ENCODE assay signal across 13 mouse cellular contexts in the genomic region with DNA sequence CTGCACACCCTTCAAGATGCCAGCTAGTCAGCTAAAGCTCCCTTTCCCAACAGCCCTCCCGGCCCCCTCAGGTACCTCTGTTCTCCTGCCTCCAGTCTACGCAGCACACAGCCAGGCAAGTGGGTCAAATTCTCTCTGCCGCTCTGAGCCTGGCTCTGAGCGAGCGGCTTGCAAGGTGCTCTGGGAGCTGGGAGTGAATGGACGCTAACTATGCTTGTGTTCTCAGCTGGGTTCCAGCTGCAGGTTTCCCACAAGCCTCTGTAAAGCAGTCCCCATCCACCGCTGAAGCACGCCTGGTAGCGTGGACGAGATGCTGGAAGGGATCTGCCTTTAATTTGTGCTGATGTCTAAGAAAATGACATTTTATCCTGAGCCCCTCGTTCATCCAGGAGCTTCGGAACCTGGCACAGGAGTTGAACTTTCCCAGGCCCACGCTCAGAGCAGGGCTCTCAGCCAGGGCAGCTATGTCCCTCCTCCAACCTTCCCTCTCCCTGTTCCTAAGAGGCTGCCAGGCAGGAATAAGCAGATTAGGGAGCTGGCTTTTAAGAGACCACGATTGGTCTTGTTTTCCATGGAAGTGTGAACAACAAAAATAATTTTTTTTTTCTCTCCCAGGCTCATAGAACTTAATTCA. TPM values are rescaled to one million over a fixed set of nuclear protein-coding genes. Genes with fewer than 3 reads are reported as not detected.
A peak's percentile ranks its signal among the peaks of the same experiment; 100 is the strongest.
DNase-seq lines count a peak whose midpoint lies in the region; ATAC-seq and TF ChIP-seq lines count a peak whose summit lies in the region.
"Had no signal": no experiment of that assay in that cellular context is flagged by ENCODE, and none has a peak within 500 bp of the region (broad histone marks: within the 10 kb centered on the region; RNA-seq: fewer than 3 reads in every experiment).

No protein-coding gene starts in this region.

- H3K9me3 ChIP-seq in neural tube, embryonic 13.5 days = no peaks in the 10 kb centered on the region
- H3K9me3 ChIP-seq in limb, embryonic 14.5 days (ENCODE audit: control insufficient read depth, low read length) = no peaks in the 10 kb centered on the region
- no peaks in the 10 kb centered on the region for H3K9me3 ChIP-seq in stomach, postnatal 0 days (ENCODE audit: control insufficient read depth, low read length)

- H3K4me3 ChIP-seq in neural tube, embryonic 13.5 days = no peak overlapping the region
- no peak overlapping the region for H3K4me3 ChIP-seq in limb, embryonic 14.5 days (replicated peaks; ENCODE audit: low read length)
- no peak overlapping the region for H3K4me3 ChIP-seq in stomach, postnatal 0 days (ENCODE audit: low read depth, low read length)
- H3K4me3 ChIP-seq: myocyte had no signal

- DNase-seq in cerebellum, postnatal 14 days = peak; percentile 55 to 59
- DNase-seq in cerebellum, adult 9-10 months = no peak
- DNase-seq in neural tube, embryonic 10.5 days (ENCODE audit: extremely low spot score, low spot score) = no peak
- peak; percentile 18 for DNase-seq in limb, embryonic 14.5 days (ENCODE audit: low spot score)
- DNase-seq in stomach, postnatal 0 days (ENCODE audit: low spot score) = no peak
- DNase-seq in adrenal gland, adult 18-20 months (ENCODE audit: low spot score in 2 of 2) = no peak
- no peak for DNase-seq in cerebellum, adult 11-12 months
- DNase-seq: adrenal gland, adult 8-10 months; cerebellum, adult 2 months; thymus, postnatal 25 days had no signal

- ATAC-seq in neural tube, embryonic 13.5 days (ENCODE audit: low read depth) = no peak
- no peak for ATAC-seq in limb, embryonic 14.5 days (ENCODE audit: low FRiP score, low read depth)
- ATAC-seq in stomach, postnatal 0 days (ENCODE audit: low FRiP score, low TSS enrichment) = 0 out of 2 replicates have a peak, but pooled peaks have one; percentile 12
- ATAC-seq: lung, postnatal 0 days had no signal

- H3K4me1 ChIP-seq in neural tube, embryonic 13.5 days (replicated peaks) = peaks cover 63% of the 10 kb centered on the region
- peaks cover 6% of the 10 kb centered on the region; the same call in 1 of the 2 replicates for H3K4me1 ChIP-seq in limb, embryonic 14.5 days (ENCODE audit: control insufficient read depth, insufficient read depth, low read length)
- H3K4me1 ChIP-seq in stomach, postnatal 0 days (replicated peaks; ENCODE audit: control insufficient read depth, insufficient read depth) = no peaks in the 10 kb centered on the region

- no peak for TF ChIP-seq POLR2A in limb, embryonic 14.5 days (IDR thresholded peaks at IDR 0.05; ENCODE audit: borderline replicate concordance, extremely low read depth, insufficient read depth, insufficient read length)

- no peak overlapping the region for H3K9ac ChIP-seq in neural tube, embryonic 13.5 days
- H3K9ac ChIP-seq in limb, embryonic 14.5 days (ENCODE audit: low read depth, low read length, severe bottlenecking) = no peak overlapping the region
- no peak overlapping the region for H3K9ac ChIP-seq in stomach, postnatal 0 days (ENCODE audit: low read length)

- peak overlapping the region; percentile 3; the same call in 1 of the 2 replicates for H3K4me2 ChIP-seq in neural tube, embryonic 13.5 days
- no peak overlapping the region for H3K4me2 ChIP-seq in limb, embryonic 14.5 days (replicated peaks; ENCODE audit: low read depth, low read length, severe bottlenecking)
- H3K4me2 ChIP-seq in stomach, postnatal 0 days (replicated peaks; ENCODE audit: low read depth) = no peak overlapping the region

- no peak for TF ChIP-seq CTCF in stomach, postnatal 0 days (IDR thresholded peaks at IDR 0.05; ENCODE audit: low read depth)

- no peaks in the 10 kb centered on the region for H3K36me3 ChIP-seq in neural tube, embryonic 13.5 days
- no peaks in the 10 kb centered on the region for H3K36me3 ChIP-seq in limb, embryonic 14.5 days (ENCODE audit: control insufficient read depth, insufficient read depth, low read length)
- H3K36me3 ChIP-seq in stomach, postnatal 0 days (ENCODE audit: control insufficient read depth, insufficient read depth, low read length) = no peaks in the 10 kb centered on the region

- no peak overlapping the region for H3K27ac ChIP-seq in neural tube, embryonic 13.5 days (replicated peaks)
- H3K27ac ChIP-seq in limb, embryonic 14.5 days (replicated peaks; ENCODE audit: low read depth, low read length) = no peak overlapping the region
- no peak overlapping the region for H3K27ac ChIP-seq in stomach, postnatal 0 days (replicated peaks)

- TF ChIP-seq EP300 in stomach, postnatal 0 days (optimal IDR thresholded peaks at IDR 0.05) = no peak

- peaks cover 31% of the 10 kb centered on the region for H3K27me3 ChIP-seq in neural tube, embryonic 13.5 days
- peaks cover 13% of the 10 kb centered on the region for H3K27me3 ChIP-seq in limb, embryonic 14.5 days (ENCODE audit: control insufficient read depth, insufficient read depth, low read length)
- H3K27me3 ChIP-seq in stomach, postnatal 0 days (ENCODE audit: control insufficient read depth, insufficient read depth, low read length) = peaks cover 3% of the 10 kb centered on the region; the same call in 1 of the 2 replicates

- 34% methylated on average over 14 of the region's 14 CpGs for WGBS in neural tube, embryonic 13.5 days
- 27% methylated on average over 14 of the region's 14 CpGs for WGBS in limb, embryonic 14.5 days
- 46% methylated on average over 14 of the region's 14 CpGs for WGBS in stomach, postnatal 0 days

RNA-seq across cellular contexts. Expression of a gene that starts 5.1 kb away (rescaled TPM):
- polyA plus RNA-seq in neural tube, embryonic 13.5 days (2015; fragmentation: Nextera tagmentation; extraction: Ambion mirVana) = 10.1 and 13.4 TPM in 2 replicates
- polyA plus RNA-seq in limb, embryonic 14.5 days (2012; rRNA removed) = 7.7 and 8.7 TPM in 2 replicates
- 4.9 and 5.8 TPM in 2 replicates for polyA plus RNA-seq in limb, embryonic 14.5 days (2014; fragmentation: Nextera tagmentation; extraction: Ambion mirVana)
- 0.82 and 1.1 TPM in 2 replicates for polyA plus RNA-seq in stomach, postnatal 0 days (2015; fragmentation: Nextera tagmentation; extraction: Ambion mirVana)
- total RNA-seq in adrenal gland, adult 18-20 months (2021) = 1 to 10 TPM; 1.5 to 1.8 TPM

Comparison
In these comparisons a context has a peak if more than half of its experiments do, and no peak if none do; other contexts are left out.
1. DNase-seq: peak in cerebellum, postnatal 14 days (2 of 2) and limb, embryonic 14.5 days (single experiment); none in cerebellum, adult 9-10 months (single experiment), neural tube, embryonic 10.5 days (single experiment), stomach, postnatal 0 days (single experiment), adrenal gland, adult 18-20 months (0 of 2) and cerebellum, adult 11-12 months (single experiment).